Mouse (Mus musculus) liver, embryonic 13.5 days (tissue): Measurements from ENCODE around the gene Fli1. TPM values are rescaled to one million over a fixed set of nuclear protein-coding genes. Genes with fewer than 3 reads are reported as not detected.
A peak's percentile ranks its signal among the peaks of the same experiment; 100 is the strongest.

Source experiments
- ATAC-seq: fragments of 200-750 bp; cut with Nextera tagmentation; 2 replicates; pipeline ENCODE4 v1.8.0; 2017; ENCODE audit warnings: low read depth, mild to moderate bottlenecking, moderate number of reproducible peaks, moderate library complexity
- DNase-seq: peaks from one replicate; pipeline ENCODE4 v3.0.0; 2022
- H3K27ac ChIP-seq: fragments of 300-500 bp; sonication (generic); 2 replicates; pipeline ENCODE4 v1.5.1; 2015; ENCODE audit warnings: moderate library complexity, mild to moderate bottlenecking, inconsistent platforms
- H3K27me3 ChIP-seq: fragments of 300-500 bp; sonication (generic); 2 replicates; pipeline ENCODE4 v1.6.1; 2015; ENCODE audit warnings: mild to moderate bottlenecking, inconsistent platforms
- H3K36me3 ChIP-seq: fragments of 300-500 bp; sonication (generic); 2 replicates; pipeline ENCODE4 v1.6.1; 2015; ENCODE audit warnings: mild to moderate bottlenecking, inconsistent platforms
- H3K4me1 ChIP-seq: fragments of 300-500 bp; sonication (generic); replicated peaks from 2 replicates; pipeline ENCODE4 v1.6.1; 2015; ENCODE audit warnings: inconsistent platforms
- H3K4me2 ChIP-seq: fragments of 300-500 bp; sonication (generic); 2 replicates; pipeline ENCODE4 v1.6.1; 2015; ENCODE audit warnings: inconsistent platforms, mild to moderate bottlenecking, moderate library complexity
- H3K4me3 ChIP-seq: fragments of 300-500 bp; sonication (generic); replicated peaks from 2 replicates; pipeline ENCODE4 v1.5.1; 2015; ENCODE audit warnings: mild to moderate bottlenecking, inconsistent platforms
- H3K9ac ChIP-seq: fragments of 300-500 bp; sonication (generic); 2 replicates; pipeline ENCODE4 v1.6.1; 2015; ENCODE audit warnings: mild to moderate bottlenecking, inconsistent platforms
- H3K9me3 ChIP-seq: fragments of 300-500 bp; sonication (generic); replicated peaks from 2 replicates; pipeline ENCODE4 v1.6.1; 2016; ENCODE audit warnings: inconsistent platforms
- WGBS: fragments of 180-500 bp; shearing (Covaris S2); methylation state at CpG from one replicate; pipeline ENCODE4 v1.1.7; 2015; ENCODE audit not compliant: insufficient replicate concordance; 5-methylcytosine and 5-hydroxymethylcytosine counted together
- polyA plus RNA-seq: library from polyadenylated mRNA; unstranded; fragments of >200 nt; fragmentation: Nextera tagmentation; extraction: Ambion mirVana; gene quantifications from 2 replicates; pipeline ENCODE4 v1.2.1, GENCODE M21; 2015

Fli1 gene
- polyA plus RNA-seq, 1 experiment from 2014 or later, result 9.1 TPM

GRCm38 (mm10) chr9:32549462-32550384, 7.1 kb upstream of the Fli1 start:
- no peaks in the 10 kb centered on the region for H3K36me3 ChIP-seq
- H3K9ac ChIP-seq, result no peak overlapping the region
- peaks cover 4% of the 10 kb centered on the region for H3K4me1 ChIP-seq
- no peak overlapping the region for H3K4me3 ChIP-seq
- no peak overlapping the region for H3K27ac ChIP-seq
- no peak for ATAC-seq
- no peak for DNase-seq
- H3K27me3 ChIP-seq, result peaks cover 61% of the 10 kb centered on the region
- H3K9me3 ChIP-seq, result no peaks in the 10 kb centered on the region
- H3K4me2 ChIP-seq, result no peak overlapping the region
- WGBS, result 14% methylated on average over 6 of the region's 6 CpGs

GRCm38 (mm10) chr9:32546731-32547130, 4.1 kb upstream of the Fli1 start:
- H3K9ac ChIP-seq, result no peak overlapping the region
- DNase-seq, result no peak
- no peak for ATAC-seq
- peaks cover 27% of the 10 kb centered on the region for H3K4me1 ChIP-seq
- H3K4me3 ChIP-seq, result no peak overlapping the region
- WGBS, result 56% methylated on average over 2 of the region's 2 CpGs
- no peak overlapping the region for H3K27ac ChIP-seq
- H3K4me2 ChIP-seq, result no peak overlapping the region
- H3K36me3 ChIP-seq, result no peaks in the 10 kb centered on the region
- H3K27me3 ChIP-seq, result peaks cover 89% of the 10 kb centered on the region
- no peaks in the 10 kb centered on the region for H3K9me3 ChIP-seq

GRCm38 (mm10) chr9:32544731-32545661, 2.3 kb upstream of the Fli1 start:
- peaks cover 95% of the 10 kb centered on the region for H3K27me3 ChIP-seq
- ATAC-seq (no peak), DNase-seq (no peak)
- peaks cover 42% of the 10 kb centered on the region for H3K4me1 ChIP-seq
- no peaks in the 10 kb centered on the region for H3K9me3 ChIP-seq
- no peak overlapping the region for H3K4me2 ChIP-seq
- H3K9ac ChIP-seq, result no peak overlapping the region
- no peak overlapping the region for H3K27ac ChIP-seq
- no peak overlapping the region for H3K4me3 ChIP-seq
- 13% methylated on average over 40 of the region's 40 CpGs for WGBS
- H3K36me3 ChIP-seq, result no peaks in the 10 kb centered on the region

GRCm38 (mm10) chr9:32543923-32544575, 1.4 kb upstream of the Fli1 start:
- Histone ChIP-seq H3K9me3 (no peaks in the 10 kb centered on the region), H3K4me1 (peaks cover 43% of the 10 kb centered on the region), H3K4me2 (peak overlapping the region; percentile 79; the same call in 1 of the 2 replicates), H3K27ac (no peak overlapping the region), H3K9ac (no peak overlapping the region), H3K27me3 (peaks cover 98% of the 10 kb centered on the region), H3K4me3 (0 out of 2 replicates have a peak overlapping the region, but pooled peaks have one; percentile 61), H3K36me3 (no peaks in the 10 kb centered on the region)
- no peak for DNase-seq
- ATAC-seq, result no peak
- WGBS, result 16% methylated on average over 8 of the region's 8 CpGs

- peak overlapping the region; percentile 61 for H3K4me3 ChIP-seq
- ATAC-seq, result no peak
- peak overlapping the region; percentile 50 for H3K9ac ChIP-seq
- 1% methylated on average over 18 of the region's 18 CpGs for WGBS
- DNase-seq, result no peak
- H3K4me1 ChIP-seq, result peaks cover 43% of the 10 kb centered on the region
- H3K36me3 ChIP-seq, result no peaks in the 10 kb centered on the region
- H3K27me3 ChIP-seq, result peaks cover 100% of the 10 kb centered on the region
- H3K9me3 ChIP-seq, result no peaks in the 10 kb centered on the region
- H3K4me2 ChIP-seq, result peak overlapping the region; percentile 79
- 0 out of 2 replicates have a peak overlapping the region, but pooled peaks have one; percentile 29 for H3K27ac ChIP-seq
These were observed 450 bp upstream of the Fli1 start for GRCm38 (mm10) chr9:32543040-32543581.

- Histone ChIP-seq H3K9me3 (no peaks in the 10 kb centered on the region), H3K27me3 (peaks cover 88% of the 10 kb centered on the region), H3K4me1 (peaks cover 43% of the 10 kb centered on the region), H3K9ac (peak overlapping the region; percentile 68), H3K4me3 (peak overlapping the region; percentile 61), H3K36me3 (no peaks in the 10 kb centered on the region), H3K4me2 (peak overlapping the region; percentile 79), H3K27ac (peak overlapping the region; percentile 80)
- no peak for DNase-seq
- 1% methylated on average over 30 of the region's 30 CpGs for WGBS
- ATAC-seq, result 0 out of 2 replicates have a peak, but pooled peaks have one; percentile 37
These were observed 1.3 kb downstream of the Fli1 start for GRCm38 (mm10) chr9:32541223-32541901.

- peaks cover 43% of the 10 kb centered on the region for H3K4me1 ChIP-seq
- under 1% methylated on average over 63 of the region's 70 CpGs for WGBS
These were observed 2.0 kb downstream of the Fli1 start for GRCm38 (mm10) chr9:32540406-32541222.

GRCm38 (mm10) chr9:32540061-32540405, 2.6 kb downstream of the Fli1 start:
- H3K4me1 ChIP-seq, result peaks cover 40% of the 10 kb centered on the region
- H3K9me3 ChIP-seq, result no peaks in the 10 kb centered on the region
- no peaks in the 10 kb centered on the region for H3K36me3 ChIP-seq
- H3K27me3 ChIP-seq, result peaks cover 75% of the 10 kb centered on the region
- H3K9ac ChIP-seq, result peak overlapping the region; percentile 68
- DNase-seq (no peak), ATAC-seq (peak; percentile 51)
- peak overlapping the region; percentile 79 for H3K4me2 ChIP-seq
- H3K4me3 ChIP-seq, result peak overlapping the region; percentile 61
- WGBS, result 1% methylated on average over 13 of the region's 13 CpGs
- H3K27ac ChIP-seq, result peak overlapping the region; percentile 80

More at GRCm38 (mm10) chr9:32540406-32541222, 2.0 kb downstream of the Fli1 start:
- no peaks in the 10 kb centered on the region for H3K36me3 ChIP-seq
- H3K4me2 ChIP-seq, result peak overlapping the region; percentile 79
- H3K27me3 ChIP-seq, result peaks cover 81% of the 10 kb centered on the region
- peak overlapping the region; percentile 68 for H3K9ac ChIP-seq
- DNase-seq (no peak), ATAC-seq (peak; percentile 16; the same call in 1 of the 2 replicates)
- H3K27ac ChIP-seq, result peak overlapping the region; percentile 80
- H3K9me3 ChIP-seq, result no peaks in the 10 kb centered on the region
- H3K4me3 ChIP-seq, result peak overlapping the region; percentile 61

GRCm38 (mm10) chr9:32539321-32539761, 3.3 kb downstream of the Fli1 start:
- ATAC-seq (peak; percentile 54), DNase-seq (no peak)
- no peaks in the 10 kb centered on the region for H3K36me3 ChIP-seq
- H3K27ac ChIP-seq, result no peak overlapping the region; the same call in 1 of the 2 replicates
- H3K9ac ChIP-seq, result no peak overlapping the region
- H3K4me2 ChIP-seq, result peak overlapping the region; percentile 79
- WGBS, result 25% methylated on average over 3 of the region's 3 CpGs
- peaks cover 68% of the 10 kb centered on the region for H3K27me3 ChIP-seq
- no peaks in the 10 kb centered on the region for H3K9me3 ChIP-seq
- H3K4me1 ChIP-seq, result peaks cover 40% of the 10 kb centered on the region
- peak overlapping the region; percentile 61; the same call in 1 of the 2 replicates for H3K4me3 ChIP-seq
